Mouse (Mus musculus) liver, postnatal 0 days (tissue): ENCODE measurements around the gene Efna5.

Source experiments
- CTCF ChIP-seq: sonication (generic); IDR thresholded peaks from 2 replicates; pipeline ENCODE4 v1.5.1; 2016; ENCODE audit warnings: antibody characterized with exemption, low read depth
- EP300 ChIP-seq: IDR thresholded peaks from 2 replicates; pipeline ENCODE4 v1.6.1; 2016; ENCODE audit warnings: antibody characterized with exemption, low read depth, mild to moderate bottlenecking

DNA sequence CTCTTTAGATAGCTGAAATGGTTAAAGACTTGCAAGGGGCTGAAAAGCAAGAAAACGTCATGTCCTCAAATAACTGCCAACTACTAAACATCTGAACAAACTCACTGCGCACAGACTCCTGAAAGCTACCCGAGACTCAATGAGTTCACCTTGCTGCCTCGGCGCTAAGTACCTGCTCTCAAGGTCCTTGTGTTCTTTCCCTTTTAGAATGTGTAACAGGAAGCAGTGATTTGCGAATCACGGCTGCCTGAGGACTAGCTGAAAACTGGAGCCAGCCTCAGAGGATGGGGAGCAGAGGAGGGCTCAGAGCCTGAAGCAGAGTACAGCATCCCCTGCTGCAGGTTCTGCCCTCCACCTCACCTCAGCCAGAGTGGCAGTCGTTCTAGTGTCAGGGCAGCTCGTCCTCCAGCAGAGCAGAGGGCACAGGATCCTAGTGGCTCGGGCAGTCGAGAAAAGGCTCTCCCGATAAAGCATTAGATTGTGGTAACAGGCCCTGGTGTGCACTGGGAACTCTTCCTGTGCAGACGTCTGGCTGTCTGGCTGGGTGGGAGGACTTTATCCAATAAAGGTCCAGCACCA lies 98.2 kb downstream of the Efna5 start:
- TF ChIP-seq CTCF: no peak
- TF ChIP-seq EP300: no peak
